Mouse (Mus musculus): ENCODE measurements at regions not wholly inside any gene's neighbourhood (a gene's known extent, or its start where the extent isn't known, plus 50 kb on each side); places are given as distances from the start of the nearest gene placed in this dataset.

DNA sequence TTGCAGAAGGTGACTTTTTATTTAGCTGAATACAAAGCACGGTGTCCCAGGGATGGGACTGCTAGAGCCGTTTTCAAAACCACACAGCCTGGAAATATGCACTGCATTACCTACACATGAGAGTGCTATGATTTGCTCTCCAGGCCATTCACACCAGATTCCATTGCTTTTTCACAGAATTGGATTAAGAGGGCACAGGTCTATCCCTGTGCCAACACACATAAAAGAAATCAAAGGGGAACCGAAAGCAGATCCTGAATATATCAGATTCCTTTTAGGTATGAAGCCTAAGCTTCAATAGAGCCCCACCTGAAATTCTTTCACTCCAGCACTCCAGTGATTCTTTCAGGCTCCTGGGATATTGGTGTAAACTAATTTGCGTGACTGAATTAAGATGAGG is 606.2 kb upstream of the Crim1 start:
- ATAC-seq (ENCODE audit: insufficient number of reproducible peaks, insufficient read depth, low FRiP score, low TSS enrichment, low read depth), result peak; percentile 62; the same call in 1 of the 2 replicates
- Histone ChIP-seq H3K9ac (no peak overlapping the region), H3K27ac (no peak overlapping the region), H3K27me3 (no peaks in the 10 kb centered on the region), H3K4me3 (no peak overlapping the region), H3K36me3 (no peaks in the 10 kb centered on the region), H3K9me3 (no peaks in the 10 kb centered on the region), H3K4me1 (no peaks in the 10 kb centered on the region), H3K4me2 (no peak overlapping the region)
- 64% methylated on average over 4 of the region's 4 CpGs for WGBS

DNA sequence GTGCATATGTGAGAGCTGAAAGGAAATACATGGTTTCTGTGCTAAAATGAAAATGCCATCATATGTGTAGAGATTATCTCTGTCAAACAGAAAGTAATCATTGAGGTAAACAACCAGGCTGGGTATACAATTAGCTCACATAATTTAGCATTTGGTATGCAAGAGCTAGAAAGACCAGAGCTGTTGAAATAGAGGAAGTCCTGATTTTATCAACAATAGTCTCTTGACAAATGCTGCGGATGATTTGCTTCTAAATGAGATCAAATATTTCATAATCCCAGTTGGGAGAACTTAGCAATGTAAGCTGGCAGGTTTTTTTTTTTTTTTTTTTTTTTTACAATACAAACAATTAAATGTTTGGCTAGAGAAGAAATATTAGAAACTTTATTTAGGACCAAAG is 603.6 kb upstream of the Crim1 start:
- no peaks in the 10 kb centered on the region for H3K27me3 ChIP-seq
- 82% methylated on average over 1 of the region's 1 CpGs for WGBS
- no peak overlapping the region for H3K4me3 ChIP-seq
- no peaks in the 10 kb centered on the region for H3K9me3 ChIP-seq
- no peaks in the 10 kb centered on the region for H3K4me1 ChIP-seq
- no peak for ATAC-seq (ENCODE audit: insufficient number of reproducible peaks, insufficient read depth, low FRiP score, low TSS enrichment, low read depth)
- no peak overlapping the region for H3K27ac ChIP-seq
- H3K4me2 ChIP-seq, result no peak overlapping the region
- no peak overlapping the region for H3K9ac ChIP-seq
- H3K36me3 ChIP-seq, result no peaks in the 10 kb centered on the region

DNA sequence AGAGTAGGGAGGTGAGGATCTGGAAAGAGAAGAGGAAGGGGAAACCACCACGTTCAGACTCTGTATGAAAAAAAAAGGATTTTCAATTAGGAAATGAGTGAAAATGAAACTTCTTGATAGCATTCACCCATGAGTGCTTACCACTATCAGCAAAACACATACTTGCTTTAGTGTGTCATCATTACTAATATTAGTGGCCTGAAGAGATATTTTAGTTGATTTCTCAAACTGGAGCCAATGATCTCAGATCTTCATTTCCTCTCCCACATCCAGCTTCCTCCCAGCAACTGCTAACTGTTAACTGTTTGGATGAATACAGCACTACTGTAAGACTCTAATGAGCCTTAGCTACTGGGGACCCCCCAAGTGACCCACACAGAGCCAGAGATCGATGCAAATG is 576.6 kb upstream of the Crim1 start:
- Histone ChIP-seq H3K4me1 (no peaks in the 10 kb centered on the region), H3K4me2 (no peak overlapping the region), H3K27ac (no peak overlapping the region), H3K27me3 (no peaks in the 10 kb centered on the region), H3K4me3 (no peak overlapping the region), H3K36me3 (no peaks in the 10 kb centered on the region), H3K9ac (no peak overlapping the region), H3K9me3 (no peaks in the 10 kb centered on the region)
- no peak for ATAC-seq (ENCODE audit: insufficient number of reproducible peaks, insufficient read depth, low FRiP score, low TSS enrichment, low read depth)
- 58% methylated on average over 2 of the region's 2 CpGs for WGBS

DNA sequence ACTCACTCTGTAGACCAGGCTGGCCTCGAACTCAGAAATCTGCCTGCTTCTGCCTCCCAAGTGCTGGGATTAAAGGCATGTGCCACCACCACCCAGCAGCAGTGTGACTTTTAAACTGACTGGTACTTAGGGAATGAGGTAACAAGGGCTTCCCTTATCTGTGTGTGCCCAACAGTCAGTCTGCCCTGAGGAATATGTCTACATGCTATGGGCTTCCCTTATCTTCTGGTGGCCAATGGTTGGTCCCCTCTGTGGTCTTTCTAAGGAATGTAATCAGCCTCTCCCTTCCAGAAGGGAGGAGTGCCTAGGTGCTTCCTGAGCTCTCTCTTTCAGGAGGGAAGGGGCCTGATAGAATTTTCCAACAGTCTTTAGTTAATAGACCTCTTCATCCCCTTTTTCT is 575.9 kb upstream of the Crim1 start:
- no peaks in the 10 kb centered on the region for H3K27me3 ChIP-seq
- no peak overlapping the region for H3K9ac ChIP-seq
- no peak overlapping the region for H3K4me3 ChIP-seq
- no peak overlapping the region for H3K4me2 ChIP-seq
- H3K27ac ChIP-seq, result no peak overlapping the region
- no peaks in the 10 kb centered on the region for H3K36me3 ChIP-seq
- no peak for ATAC-seq (ENCODE audit: insufficient number of reproducible peaks, insufficient read depth, low FRiP score, low TSS enrichment, low read depth)
- no peaks in the 10 kb centered on the region for H3K4me1 ChIP-seq
- H3K9me3 ChIP-seq, result no peaks in the 10 kb centered on the region
- whole genome bisulfite sequencing, result 74% methylated on average over 1 of the region's 1 CpGs

DNA sequence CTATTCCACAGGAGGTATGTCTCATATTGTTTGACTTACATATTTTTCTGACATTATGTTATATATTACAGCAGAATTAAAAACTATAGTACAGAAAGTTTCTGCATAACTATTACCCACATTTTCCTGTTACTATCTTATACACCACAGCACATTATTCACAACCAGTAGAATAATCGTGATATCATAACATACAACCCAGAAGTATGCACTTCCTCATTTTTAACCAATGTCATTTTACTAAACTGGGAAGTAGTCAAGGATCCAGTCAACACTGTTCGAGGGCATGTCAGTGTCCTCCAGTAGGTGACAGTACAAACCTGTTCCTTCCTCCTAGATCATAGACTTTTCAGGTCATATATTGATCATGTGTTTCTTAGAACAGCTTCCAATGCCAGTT is 557.7 kb upstream of the Crim1 start:
- Histone ChIP-seq H3K4me1 (no peaks in the 10 kb centered on the region), H3K4me3 (no peak overlapping the region), H3K27me3 (no peaks in the 10 kb centered on the region), H3K4me2 (no peak overlapping the region), H3K9ac (no peak overlapping the region), H3K9me3 (no peaks in the 10 kb centered on the region), H3K27ac (no peak overlapping the region), H3K36me3 (no peaks in the 10 kb centered on the region)
- 83% methylated on average over 2 of the region's 2 CpGs for WGBS
- ATAC-seq (ENCODE audit: insufficient number of reproducible peaks, insufficient read depth, low FRiP score, low TSS enrichment, low read depth), result no peak

DNA sequence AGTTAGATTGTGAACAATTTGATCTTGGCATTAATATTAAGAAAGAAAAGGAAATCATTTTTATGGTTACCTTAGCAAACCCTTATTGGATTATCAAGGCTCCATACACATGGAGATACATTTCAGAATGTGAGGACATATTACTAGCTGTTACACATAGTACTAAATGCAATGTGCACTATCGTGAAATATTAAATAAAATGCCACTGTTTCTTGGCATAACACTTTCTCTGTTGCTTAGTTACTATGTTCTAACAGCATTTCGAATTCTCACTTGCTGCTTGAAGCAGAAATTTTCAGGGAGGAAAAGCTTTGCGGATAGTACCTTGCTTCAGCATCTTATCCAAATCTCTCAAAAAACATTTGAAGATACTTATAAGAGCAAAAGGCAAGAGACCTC is 551.1 kb upstream of the Crim1 start:
- Histone ChIP-seq H3K4me3 (no peak overlapping the region), H3K4me2 (no peak overlapping the region), H3K27ac (no peak overlapping the region), H3K36me3 (no peaks in the 10 kb centered on the region), H3K27me3 (no peaks in the 10 kb centered on the region), H3K4me1 (no peaks in the 10 kb centered on the region), H3K9ac (no peak overlapping the region), H3K9me3 (no peaks in the 10 kb centered on the region)
- 84% methylated on average over 3 of the region's 3 CpGs for WGBS
- no peak for ATAC-seq (ENCODE audit: insufficient number of reproducible peaks, insufficient read depth, low FRiP score, low TSS enrichment, low read depth)

DNA sequence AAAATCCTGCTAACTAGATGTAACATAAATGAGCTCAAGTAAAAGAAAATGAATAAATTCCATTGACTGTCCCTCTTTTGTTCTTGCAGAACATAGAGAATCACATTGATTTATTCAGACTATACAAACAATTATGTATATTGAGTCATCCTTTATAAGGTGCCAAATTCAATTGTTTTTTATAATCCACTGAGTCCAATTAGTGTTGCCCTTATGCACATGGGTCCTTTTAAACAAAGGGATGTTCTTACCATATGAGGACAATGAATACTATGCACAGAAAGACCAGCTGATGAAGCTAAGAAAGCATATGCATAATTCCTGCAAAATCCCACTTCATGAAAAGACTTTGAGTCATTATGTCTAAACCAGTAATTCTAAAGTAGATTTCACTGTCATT is 548.2 kb upstream of the Crim1 start:
- Histone ChIP-seq H3K4me2 (no peak overlapping the region), H3K27me3 (no peaks in the 10 kb centered on the region), H3K4me3 (no peak overlapping the region), H3K9me3 (no peaks in the 10 kb centered on the region), H3K4me1 (no peaks in the 10 kb centered on the region), H3K27ac (no peak overlapping the region), H3K36me3 (no peaks in the 10 kb centered on the region), H3K9ac (no peak overlapping the region)
- ATAC-seq (ENCODE audit: insufficient number of reproducible peaks, insufficient read depth, low FRiP score, low TSS enrichment, low read depth), result no peak

All from embryonic facial prominence, embryonic 13.5 days (tissue).